Mouse (Mus musculus): ENCODE measurements around the gene Spsb1.

Spsb1 gene

GRCm38 (mm10) chr4:149853698-149854284 is 101.1 kb downstream of the Spsb1 start:
- in situ Hi-C loops (cut with MboI; ENCODE audit: low pct_unique_long_range_greater_than_20kb in 1 of 2, low sequenced_read_pairs in 2 of 2, unreplicated experiment in 1 of 2): no loop called here

- in situ Hi-C loops (cut with MboI; ENCODE audit: low pct_unique_long_range_greater_than_20kb in 1 of 2, low sequenced_read_pairs in 2 of 2, unreplicated experiment in 1 of 2): no loop called here
Measured at GRCm38 (mm10) chr4:149851554-149851953, 103.3 kb downstream of the Spsb1 start.

GRCm38 (mm10) chr4:149850674-149851073 is 104.2 kb downstream of the Spsb1 start:
- in situ Hi-C loops (cut with MboI; ENCODE audit: low pct_unique_long_range_greater_than_20kb in 1 of 2, low sequenced_read_pairs in 2 of 2, unreplicated experiment in 1 of 2): no loop called here

GRCm38 (mm10) chr4:149850045-149850444 is 104.8 kb downstream of the Spsb1 start:
- in situ Hi-C loops (cut with MboI; ENCODE audit: low pct_unique_long_range_greater_than_20kb in 1 of 2, low sequenced_read_pairs in 2 of 2, unreplicated experiment in 1 of 2): no loop called here

- in situ Hi-C loops (cut with MboI; ENCODE audit: low pct_unique_long_range_greater_than_20kb in 1 of 2, low sequenced_read_pairs in 2 of 2, unreplicated experiment in 1 of 2): no loop called here
Measured at GRCm38 (mm10) chr4:149849035-149849434, 105.8 kb downstream of the Spsb1 start.

GRCm38 (mm10) chr4:149846861-149847631 is 107.8 kb downstream of the Spsb1 start:
- in situ Hi-C loops (cut with MboI; ENCODE audit: low pct_unique_long_range_greater_than_20kb in 1 of 2, low sequenced_read_pairs in 2 of 2, unreplicated experiment in 1 of 2): no loop called here
